Mouse (Mus musculus) midbrain, postnatal 0 days (tissue): ENCODE data around the gene Slc6a9. TPM values are rescaled to one million over a fixed set of nuclear protein-coding genes. Genes with fewer than 3 reads are reported as not detected.

Experiments
- ATAC-seq: fragments of 200-750 bp; cut with Nextera tagmentation; 2 replicates; pipeline ENCODE4 v1.8.0; 2017; ENCODE audit warnings: moderate number of reproducible peaks, mild to moderate bottlenecking, moderate TSS enrichment, moderate library complexity; ENCODE audit not compliant: low FRiP score
- DNase-seq: peaks from one replicate; pipeline ENCODE4 v3.0.0-alpha.2; 2015; ENCODE audit warnings: low spot score
- H3K27ac ChIP-seq: fragments of 300-500 bp; sonication (generic); 2 replicates; pipeline ENCODE4 v1.5.1; 2014; ENCODE audit warnings: low read depth, mild to moderate bottlenecking, low read length, mixed read lengths
- H3K27me3 ChIP-seq: fragments of 300-500 bp; sonication (generic); 2 replicates; pipeline ENCODE4 v1.6.1; 2014; ENCODE audit warnings: low read length, control low read depth, mixed read lengths; ENCODE audit not compliant: insufficient read depth
- H3K36me3 ChIP-seq: fragments of 300-500 bp; sonication (generic); 2 replicates; pipeline ENCODE4 v1.6.1; 2014; ENCODE audit warnings: low read length, control low read depth, mixed read lengths; ENCODE audit not compliant: insufficient read depth
- H3K4me1 ChIP-seq: fragments of 300-500 bp; sonication (generic); 2 replicates; pipeline ENCODE4 v1.6.1; 2014; ENCODE audit warnings: mild to moderate bottlenecking, control low read depth, antibody characterized with exemption, low read length, mixed read lengths; ENCODE audit not compliant: insufficient read depth
- H3K4me2 ChIP-seq: fragments of 300-500 bp; sonication (generic); 2 replicates; pipeline ENCODE4 v1.6.1; 2014; ENCODE audit warnings: low read depth, mild to moderate bottlenecking, low read length, mixed read lengths; ENCODE audit not compliant: poor library complexity, severe bottlenecking
- H3K4me3 ChIP-seq: fragments of 300-500 bp; sonication (generic); 2 replicates; pipeline ENCODE4 v1.5.1; 2014; ENCODE audit warnings: low read depth, mild to moderate bottlenecking, low read length, moderate library complexity
- H3K9ac ChIP-seq: fragments of 300-500 bp; sonication (generic); replicated peaks from 2 replicates; pipeline ENCODE4 v1.6.1; 2014; ENCODE audit warnings: mild to moderate bottlenecking, low read length, moderate library complexity, mixed read lengths; ENCODE audit not compliant: poor library complexity, severe bottlenecking
- H3K9me3 ChIP-seq: fragments of 300-500 bp; sonication (generic); 2 replicates; pipeline ENCODE4 v1.6.1; 2016; ENCODE audit warnings: low read length, control low read depth
- CTCF ChIP-seq: IDR thresholded peaks from 2 replicates; pipeline ENCODE4 v1.5.1; 2016; ENCODE audit warnings: antibody characterized with exemption, mild to moderate bottlenecking
- WGBS: fragments of 180-500 bp; shearing (Covaris S2); extraction: QIAGEN DNeasy Blood & Tissue Kit; methylation state at CpG from one replicate; pipeline ENCODE4 v1.1.7; 2014; 5-methylcytosine and 5-hydroxymethylcytosine counted together
- polyA plus RNA-seq: library from polyadenylated mRNA; unstranded; fragments of >200 nt; fragmentation: Nextera tagmentation; extraction: Ambion mirVana; gene quantifications from 2 replicates; pipeline ENCODE4 v1.2.1, GENCODE M21; 2015
- total RNA-seq: library from RNA; depleted of rRNA; stranded (reverse); fragments of >200 nt; gene quantifications from 2 replicates; pipeline ENCODE4 v1.2.3, GENCODE M21; 2014

The Slc6a9 gene
- total and polyA plus RNA-seq, 2 experiments from 2014 or later = 58.7 to 105 TPM

GRCm38 (mm10) chr4:117844467-117844866, 10.2 kb downstream of the Slc6a9 start:
- no peak for DNase-seq
- WGBS = 84% methylated on average over 5 of the region's 5 CpGs

GRCm38 (mm10) chr4:117845316-117845715, 11.0 kb downstream of the Slc6a9 start:
- TF ChIP-seq CTCF = no peak
- 68% methylated on average over 11 of the region's 11 CpGs for WGBS

More at GRCm38 (mm10) chr4:117844467-117844866, 10.2 kb downstream of the Slc6a9 start:
- no peak overlapping the region for H3K4me2 ChIP-seq
- H3K36me3 ChIP-seq = peaks cover 7% of the 10 kb centered on the region; the same call in 1 of the 2 replicates
- H3K27me3 ChIP-seq = no peaks in the 10 kb centered on the region
- H3K4me1 ChIP-seq = no peaks in the 10 kb centered on the region
- TF ChIP-seq CTCF = no peak
- H3K4me3 ChIP-seq = no peak overlapping the region
- H3K9ac ChIP-seq = no peak overlapping the region
- no peak overlapping the region for H3K27ac ChIP-seq
- no peak for ATAC-seq
- no peaks in the 10 kb centered on the region for H3K9me3 ChIP-seq

GRCm38 (mm10) chr4:117846261-117846660, 12.0 kb downstream of the Slc6a9 start:
- peaks cover 7% of the 10 kb centered on the region; the same call in 1 of the 2 replicates for H3K36me3 ChIP-seq
- no peak for TF ChIP-seq CTCF
- ATAC-seq = no peak
- no peak for DNase-seq
- H3K4me2 ChIP-seq = no peak overlapping the region
- H3K4me1 ChIP-seq = no peaks in the 10 kb centered on the region; the same call in 1 of the 2 replicates
- no peak overlapping the region for H3K27ac ChIP-seq
- 96% methylated on average over 4 of the region's 4 CpGs for WGBS
- no peak overlapping the region for H3K4me3 ChIP-seq
- H3K27me3 ChIP-seq = no peaks in the 10 kb centered on the region
- no peaks in the 10 kb centered on the region for H3K9me3 ChIP-seq
- no peak overlapping the region for H3K9ac ChIP-seq

More at GRCm38 (mm10) chr4:117845316-117845715, 11.0 kb downstream of the Slc6a9 start:
- Histone ChIP-seq H3K4me3 (no peak overlapping the region), H3K9me3 (no peaks in the 10 kb centered on the region), H3K4me2 (no peak overlapping the region), H3K4me1 (no peaks in the 10 kb centered on the region; the same call in 1 of the 2 replicates), H3K9ac (no peak overlapping the region), H3K36me3 (peaks cover 7% of the 10 kb centered on the region; the same call in 1 of the 2 replicates), H3K27me3 (no peaks in the 10 kb centered on the region), H3K27ac (no peak overlapping the region)
- DNase-seq (no peak), ATAC-seq (no peak)

- 29% methylated on average over 2 of the region's 2 CpGs for WGBS
- DNase-seq (peak; percentile 78), ATAC-seq (no peak)
- H3K4me1 ChIP-seq = no peaks in the 10 kb centered on the region; the same call in 1 of the 2 replicates
- H3K9ac ChIP-seq = no peak overlapping the region
- no peaks in the 10 kb centered on the region for H3K27me3 ChIP-seq
- no peak overlapping the region for H3K4me3 ChIP-seq
- peak overlapping the region; percentile 2; the same call in 1 of the 2 replicates for H3K27ac ChIP-seq
- TF ChIP-seq CTCF = no peak
- no peak overlapping the region for H3K4me2 ChIP-seq
- peaks cover 7% of the 10 kb centered on the region; the same call in 1 of the 2 replicates for H3K36me3 ChIP-seq
- H3K9me3 ChIP-seq = no peaks in the 10 kb centered on the region
Observed at GRCm38 (mm10) chr4:117847011-117847410, 12.7 kb downstream of the Slc6a9 start.

- Histone ChIP-seq H3K9me3 (no peaks in the 10 kb centered on the region), H3K36me3 (no peaks in the 10 kb centered on the region), H3K27ac (peak overlapping the region; percentile 47), H3K4me2 (no peak overlapping the region), H3K4me1 (no peaks in the 10 kb centered on the region; the same call in 1 of the 2 replicates), H3K4me3 (no peak overlapping the region), H3K27me3 (no peaks in the 10 kb centered on the region), H3K9ac (no peak overlapping the region)
- ATAC-seq (peak; percentile 39; the same call in 1 of the 2 replicates), DNase-seq (peak; percentile 48)
- no peak for TF ChIP-seq CTCF
- WGBS = 56% methylated on average over 17 of the region's 17 CpGs
Observed at GRCm38 (mm10) chr4:117849063-117849462, 14.8 kb downstream of the Slc6a9 start.

- Histone ChIP-seq H3K9me3 (no peaks in the 10 kb centered on the region), H3K9ac (no peak overlapping the region), H3K36me3 (no peaks in the 10 kb centered on the region), H3K4me1 (no peaks in the 10 kb centered on the region; the same call in 1 of the 2 replicates), H3K4me3 (no peak overlapping the region), H3K27me3 (no peaks in the 10 kb centered on the region), H3K4me2 (no peak overlapping the region), H3K27ac (peak overlapping the region; percentile 52)
- no peak for TF ChIP-seq CTCF
- ATAC-seq = peak; percentile 74
- 18% methylated on average over 5 of the region's 5 CpGs for WGBS
- peak; percentile 66 for DNase-seq
Observed at GRCm38 (mm10) chr4:117849506-117849905, 15.2 kb downstream of the Slc6a9 start.
